ENCODE assay signal across 18 mouse cellular contexts in genomic region chr2:173083106-173083505, GRCm38 (mm10). TPM values are rescaled to one million over a fixed set of nuclear protein-coding genes. Genes with fewer than 3 reads are reported as not detected.
DNase-seq lines count a peak whose midpoint lies in the region; ATAC-seq and TF ChIP-seq lines count a peak whose summit lies in the region.
"Had no signal": no experiment of that assay in that cellular context is flagged by ENCODE, and none has a peak within 500 bp of the region (broad histone marks: within the 10 kb centered on the region; RNA-seq: fewer than 3 reads in every experiment).

No protein-coding gene starts in this region.

- peak overlapping the region; percentile 44; the same call in 1 of the 2 replicates for H3K4me2 ChIP-seq in kidney, embryonic 16.5 days (replicated peaks; ENCODE audit: low read depth, low read length)
- peak overlapping the region; percentile 40; the same call in 1 of the 2 replicates for H3K4me2 ChIP-seq in limb, embryonic 13.5 days (replicated peaks)
- H3K4me2 ChIP-seq: forebrain, embryonic 13.5 days had no signal

- no peak for ATAC-seq in kidney, embryonic 16.5 days (ENCODE audit: low FRiP score, low TSS enrichment)
- no peak for ATAC-seq in limb, embryonic 13.5 days (ENCODE audit: low FRiP score, low read depth)
- ATAC-seq: forebrain, embryonic 13.5 days; Patski had no signal

- no peaks in the 10 kb centered on the region for H3K36me3 ChIP-seq in kidney, embryonic 16.5 days (ENCODE audit: insufficient read depth, low read length)
- no peaks in the 10 kb centered on the region for H3K36me3 ChIP-seq in E14TG2a.4 (ENCODE audit: insufficient read depth, low read length)
- no peaks in the 10 kb centered on the region for H3K36me3 ChIP-seq in limb, embryonic 13.5 days

- WGBS in kidney, embryonic 16.5 days: 84% methylated on average over 9 of the region's 9 CpGs
- 78% methylated on average over 9 of the region's 9 CpGs for WGBS in limb, embryonic 13.5 days

- H3K27ac ChIP-seq in kidney, embryonic 16.5 days (ENCODE audit: low read length): no peak overlapping the region
- no peak overlapping the region for H3K27ac ChIP-seq in limb, embryonic 13.5 days
- H3K27ac ChIP-seq in left cerebral cortex, adult 2 months: no peak overlapping the region
- H3K27ac ChIP-seq: forebrain, embryonic 13.5 days had no signal

- intact Hi-C loops in left cerebral cortex, adult 2 months (cut with DNase I): loop anchor here (5.0 kb wide), 1 partner anchor 66 kb away; no protein-coding TSS in a partner anchor

- H3K9me3 ChIP-seq in kidney, embryonic 16.5 days (ENCODE audit: low read length): no peaks in the 10 kb centered on the region
- H3K9me3 ChIP-seq in E14TG2a.4 (ENCODE audit: low read length): no peaks in the 10 kb centered on the region
- no peaks in the 10 kb centered on the region for H3K9me3 ChIP-seq in limb, embryonic 13.5 days
- H3K9me3 ChIP-seq: forebrain, embryonic 13.5 days had no signal

- no peak overlapping the region for H3K4me3 ChIP-seq in kidney, embryonic 16.5 days (ENCODE audit: low read length)
- peak overlapping the region; percentile 23; the same call in 1 of the 2 replicates for H3K4me3 ChIP-seq in E14TG2a.4 (replicated peaks; ENCODE audit: low read length)
- H3K4me3 ChIP-seq in limb, embryonic 13.5 days: no peak overlapping the region
- no peak overlapping the region for H3K4me3 ChIP-seq in left cerebral cortex, adult 2 months
- H3K4me3 ChIP-seq: forebrain, embryonic 13.5 days; myocyte had no signal

- no peak overlapping the region for H3K9ac ChIP-seq in kidney, embryonic 16.5 days (replicated peaks; ENCODE audit: low read length)
- peak overlapping the region; percentile 43; the same call in 1 of the 2 replicates for H3K9ac ChIP-seq in limb, embryonic 13.5 days
- H3K9ac ChIP-seq: forebrain, embryonic 13.5 days had no signal

- H3K27me3 ChIP-seq in kidney, embryonic 16.5 days (ENCODE audit: insufficient read depth, low read length): no peaks in the 10 kb centered on the region; the same call in 1 of the 2 replicates
- H3K27me3 ChIP-seq in E14TG2a.4 (ENCODE audit: insufficient read depth, low read length): peaks cover 4% of the 10 kb centered on the region; the same call in 1 of the 2 replicates
- no peaks in the 10 kb centered on the region for H3K27me3 ChIP-seq in limb, embryonic 13.5 days
- H3K27me3 ChIP-seq: forebrain, embryonic 13.5 days; Patski had no signal

- H3K4me1 ChIP-seq in kidney, embryonic 16.5 days (ENCODE audit: insufficient read depth, low read length): 0 out of 2 replicates have a peak, but pooled peaks cover 5% of the 10 kb centered on the region
- peaks cover 48% of the 10 kb centered on the region for H3K4me1 ChIP-seq in E14TG2a.4 (replicated peaks; ENCODE audit: low read depth, low read length)
- H3K4me1 ChIP-seq in limb, embryonic 13.5 days: peaks cover 15% of the 10 kb centered on the region
- H3K4me1 ChIP-seq: forebrain, embryonic 13.5 days had no signal

- no peak for TF ChIP-seq CTCF in E14TG2a.4 (conservative IDR thresholded peaks at IDR 0.05; ENCODE audit: low read length)
- no peak for TF ChIP-seq CTCF in left cerebral cortex, adult 2 months (IDR thresholded peaks at IDR 0.05)

- DNase-seq in heart, adult 11 months: peak; percentile 75
- DNase-seq in heart, adult 18-20 months: no peak
- DNase-seq in kidney, postnatal 25 days: no peak
- DNase-seq in spleen, postnatal 4 days (ENCODE audit: low spot score in 2 of 2): no peak
- DNase-seq in left cerebral cortex, adult 2 months (ENCODE audit: extremely low spot score in 1 of 2, low spot score in 2 of 2): no peak
- DNase-seq: adrenal gland, postnatal 25 days; cerebellum, adult 11 months; gastrocnemius, postnatal 25 days; kidney, adult 11 months had no signal

RNA-seq across cellular contexts. Expression of gene Ctcfl, which starts 36.2 kb away (rescaled TPM):
- under 1 TPM; 0.08 to 0.22 TPM for total RNA-seq in heart, adult 18-20 months (2021)
- 0.07 and 0.10 TPM in 2 replicates for polyA plus RNA-seq in kidney, embryonic 16.5 days (2015; fragmentation: Nextera tagmentation; extraction: Ambion mirVana)
- polyA plus RNA-seq in limb, embryonic 13.5 days (2015; fragmentation: Nextera tagmentation; extraction: Ambion mirVana): 0.13 and 0.15 TPM in 2 replicates
- under 1 TPM in 1 of 2 experiments, not detected in 1; 0.14 TPM for total RNA-seq in left cerebral cortex, adult 2 months (2021)
- total RNA-seq: gastrocnemius, postnatal 25 days; layer of hippocampus, postnatal 10 days; megakaryocyte-erythroid progenitor cell, adult 5-6 weeks had no signal
- polyA plus RNA-seq: limb, embryonic 14.5 days; myocyte; Patski had no signal
